Mouse (Mus musculus): ENCODE measurements around the gene Hspa12b.

Hspa12b gene

GRCm38 (mm10) chr2:131128636-131129157 is 1.6 kb downstream of the Hspa12b start:
- in situ Hi-C loops (cut with MboI) = no loop called here

DNA sequence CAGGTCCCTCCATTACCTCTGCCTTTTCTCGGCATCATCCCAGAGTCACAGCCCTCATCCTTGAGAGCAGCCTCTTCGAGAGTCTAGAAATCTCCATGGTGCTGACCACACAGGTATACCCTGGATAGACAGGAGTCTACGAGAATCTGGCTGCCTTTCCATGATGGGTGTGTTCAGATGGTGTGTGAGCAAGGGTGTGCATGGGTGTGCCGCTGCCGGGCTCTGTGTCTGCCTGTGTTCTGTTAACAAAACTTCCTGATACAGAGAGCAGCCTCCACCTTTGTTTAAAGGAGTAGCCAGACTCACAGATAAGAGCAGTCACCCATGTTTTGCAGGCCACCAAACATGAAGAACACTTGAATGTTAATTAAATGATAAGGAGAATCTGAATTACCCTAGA is 2.8 kb downstream of the Hspa12b start:
- in situ Hi-C loops (cut with MboI) = no loop called here

DNA sequence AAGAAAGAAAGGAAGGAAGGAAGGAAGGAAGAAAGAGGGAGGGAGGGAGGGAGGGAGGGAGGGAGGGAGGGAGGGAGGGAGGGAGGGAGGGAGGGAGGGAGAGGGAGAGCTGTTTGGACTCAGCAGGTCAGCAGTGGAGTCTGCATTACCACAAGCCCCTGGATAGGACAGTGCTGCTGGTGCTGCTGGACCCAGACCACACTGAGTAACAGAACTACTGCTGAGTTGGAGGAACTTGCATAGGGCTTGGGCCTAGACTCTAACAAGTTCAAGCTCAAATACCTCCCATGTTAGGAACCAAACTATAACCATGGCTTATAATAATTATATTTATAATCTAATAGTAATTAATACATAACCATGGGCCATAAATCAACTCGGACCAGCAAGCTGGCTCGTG is 3.8 kb downstream of the Hspa12b start:
- in situ Hi-C loops (cut with MboI) = no loop called here

- in situ Hi-C loops (cut with MboI) = no loop called here
Observed at GRCm38 (mm10) chr2:131132111-131132888, 5.2 kb downstream of the Hspa12b start.

DNA sequence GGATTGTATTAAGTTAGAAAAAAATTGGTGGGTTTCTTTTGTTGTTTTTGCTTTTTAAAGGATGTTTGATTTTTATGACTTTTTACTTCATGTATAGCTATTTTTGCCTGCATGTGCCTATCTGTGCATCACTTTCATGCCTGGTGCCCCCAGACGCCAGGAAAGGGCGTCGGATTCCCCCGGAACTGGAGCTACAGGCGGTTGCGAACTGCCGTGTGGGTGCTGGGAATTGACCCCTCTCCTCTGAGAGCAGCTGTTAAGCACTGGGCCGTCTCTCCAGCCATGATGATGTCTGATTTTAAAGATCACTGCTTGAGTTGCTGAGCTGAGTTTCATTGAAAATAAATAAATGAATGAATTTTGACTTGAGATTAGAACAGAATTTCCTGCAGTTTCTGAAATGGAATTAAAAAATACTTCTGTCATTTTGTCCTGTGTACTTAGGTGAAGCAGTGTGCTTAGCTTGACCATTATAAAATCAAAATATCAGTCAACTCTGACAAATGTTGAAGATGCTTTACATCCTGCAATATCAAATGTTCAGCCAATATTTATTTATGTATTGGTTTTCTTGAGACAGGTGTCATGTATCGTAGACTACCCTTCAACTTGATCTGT is 6.0 kb downstream of the Hspa12b start, which contains the start of gene Gm11037:
Gene Gm11037, plus strand, starts transcription at position 568 of the 618 bp plus-strand sequence.
- in situ Hi-C loops (cut with MboI) = no loop called here

GRCm38 (mm10) chr2:131134381-131134780 is 7.3 kb downstream of the Hspa12b start:
- in situ Hi-C loops (cut with MboI) = no loop called here

GRCm38 (mm10) chr2:131134826-131135400 is 7.8 kb downstream of the Hspa12b start:
- in situ Hi-C loops (cut with MboI) = no loop called here

GRCm38 (mm10) chr2:131135521-131136139 is 8.6 kb downstream of the Hspa12b start:
- in situ Hi-C loops (cut with MboI) = no loop called here

DNA sequence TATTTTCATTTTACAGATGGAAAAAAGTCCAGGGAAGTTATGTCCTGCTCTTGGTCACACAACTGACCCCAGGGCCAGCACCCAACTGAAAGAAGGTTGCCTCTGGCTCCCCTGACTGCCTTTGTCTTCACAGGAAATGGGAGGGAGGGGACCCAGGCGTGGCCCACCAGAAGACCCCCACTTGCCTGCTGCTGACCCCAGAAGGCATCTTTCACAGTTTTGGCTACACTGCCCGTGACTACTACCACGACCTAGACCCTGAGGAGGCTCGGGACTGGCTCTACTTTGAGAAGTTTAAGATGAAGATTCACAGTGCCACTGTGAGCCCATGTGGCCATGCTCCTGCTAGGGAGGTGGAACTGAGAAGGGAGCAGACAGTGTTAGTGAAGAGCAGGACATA is 11.2 kb downstream of the Hspa12b start:
- in situ Hi-C loops (cut with MboI) = no loop called here

GRCm38 (mm10) chr2:131138760-131139159 is 11.7 kb downstream of the Hspa12b start:
- in situ Hi-C loops (cut with MboI) = no loop called here

DNA sequence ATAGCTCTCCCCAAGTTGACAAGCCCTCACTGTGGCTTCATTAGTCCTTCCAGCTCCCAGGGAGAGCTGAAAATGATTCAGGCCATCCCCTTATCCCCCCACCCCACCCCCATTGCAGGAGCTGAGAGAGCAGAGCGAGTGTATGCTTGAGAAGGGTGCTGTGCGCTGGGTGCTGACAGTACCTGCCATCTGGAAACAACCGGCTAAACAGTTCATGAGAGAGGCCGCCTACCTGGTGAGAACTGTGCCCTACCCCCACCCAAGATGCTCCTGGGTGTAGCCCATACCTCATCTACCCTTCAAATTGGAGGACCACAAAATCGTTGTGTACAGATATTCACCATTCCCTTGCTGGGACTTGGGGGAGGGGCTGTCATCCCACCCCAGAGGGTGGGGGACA is 12.2 kb downstream of the Hspa12b start:
- in situ Hi-C loops (cut with MboI) = no loop called here

- in situ Hi-C loops (cut with MboI) = no loop called here
Observed at GRCm38 (mm10) chr2:131139886-131140532, 12.9 kb downstream of the Hspa12b start.

DNA sequence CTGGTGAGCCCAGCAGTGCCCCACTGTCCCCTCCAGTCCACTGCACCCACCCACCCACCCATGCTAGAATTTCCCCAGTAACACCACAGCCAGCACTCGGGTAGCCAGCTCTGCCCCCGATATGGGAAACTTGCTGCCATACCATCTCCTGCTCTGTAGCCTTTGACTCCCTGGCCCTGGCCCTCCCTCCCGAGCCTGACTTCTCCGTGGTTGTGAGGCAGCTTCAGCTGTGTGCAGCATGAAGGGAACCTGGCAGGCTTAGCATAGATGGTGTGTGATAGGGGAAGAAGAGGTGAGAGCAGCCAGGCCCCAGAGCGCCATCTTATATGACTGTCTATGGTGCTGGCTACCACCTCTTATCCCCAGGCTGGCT is 13.4 kb downstream of the Hspa12b start:
- in situ Hi-C loops (cut with MboI) = no loop called here

GRCm38 (mm10) chr2:131141336-131141986 is 14.4 kb downstream of the Hspa12b start:
- in situ Hi-C loops (cut with MboI) = no loop called here

GRCm38 (mm10) chr2:131142592-131142991 is 15.5 kb downstream of the Hspa12b start:
- in situ Hi-C loops (cut with MboI) = no loop called here

DNA sequence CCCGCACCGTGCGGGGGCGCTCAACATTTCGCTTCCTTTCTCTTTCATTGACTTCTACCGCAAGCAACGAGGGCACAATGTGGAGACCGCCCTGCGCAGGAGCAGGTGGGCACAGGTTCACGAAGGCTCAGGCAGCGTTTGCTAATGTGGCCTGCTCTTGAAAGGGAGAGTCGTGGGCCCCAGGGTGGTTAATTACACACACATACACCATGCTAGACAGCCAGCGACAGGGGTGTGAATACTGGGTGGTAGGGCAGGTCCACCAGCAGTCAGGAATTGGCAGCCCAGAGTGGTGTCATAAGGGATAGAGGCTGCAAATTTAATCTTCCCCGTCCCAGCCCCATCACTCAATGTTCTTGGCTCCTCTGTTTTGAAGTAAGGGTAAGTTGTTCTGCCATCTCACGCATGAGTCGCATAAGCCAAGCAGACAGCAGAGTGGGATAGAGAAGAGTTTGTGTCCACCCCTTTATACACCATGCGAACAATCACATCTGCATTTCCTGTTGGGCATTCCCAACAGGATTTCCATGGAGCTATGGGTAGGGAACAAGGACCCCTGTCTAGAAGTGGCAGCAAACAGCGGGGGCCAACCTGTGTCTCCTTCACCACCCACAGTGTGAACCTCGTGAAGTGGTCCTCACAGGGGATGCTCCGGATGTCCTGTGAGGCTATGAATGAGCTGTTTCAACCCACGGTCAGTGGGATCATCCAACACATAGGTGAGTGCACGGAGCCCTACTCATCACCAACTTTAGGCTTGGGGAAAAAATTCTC is 16.1 kb downstream of the Hspa12b start:
- in situ Hi-C loops (cut with MboI) = no loop called here

DNA sequence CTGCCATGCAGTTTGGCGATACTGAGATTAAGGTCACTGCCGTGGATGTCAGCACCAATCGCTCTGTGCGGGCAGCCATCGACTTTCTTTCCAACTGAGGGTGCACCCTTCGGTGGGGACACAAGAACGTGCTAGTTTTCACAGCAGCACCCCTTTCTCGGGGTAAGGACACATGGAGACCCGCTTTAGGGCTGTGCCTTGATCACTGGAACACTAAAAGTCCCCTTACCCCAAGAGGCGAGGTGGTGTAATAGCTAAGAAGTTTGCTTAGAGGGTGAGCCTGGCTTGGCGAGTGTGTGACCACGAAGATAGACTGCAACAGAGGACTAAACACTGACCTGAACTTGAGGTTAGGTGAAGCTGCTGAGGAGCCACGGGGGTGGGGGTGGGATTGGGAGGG is 18.0 kb downstream of the Hspa12b start:
- in situ Hi-C loops (cut with MboI) = no loop called here

- in situ Hi-C loops (cut with MboI) = no loop called here
Observed at GRCm38 (mm10) chr2:131145536-131145935, 18.5 kb downstream of the Hspa12b start.

- in situ Hi-C loops (cut with MboI) = no loop called here
Observed at GRCm38 (mm10) chr2:131146193-131147042, 19.3 kb downstream of the Hspa12b start.

GRCm38 (mm10) chr2:131147043-131147365 is 19.9 kb downstream of the Hspa12b start:
- in situ Hi-C loops (cut with MboI) = no loop called here

Measured in mature B cell (primary cell).